Comparison of ENCODE assay signal across 9 mouse cellular contexts in genomic region chr3:137560851-137561449, GRCm38 (mm10).
A peak's percentile ranks its signal among the peaks of the same experiment; 100 is the strongest.
DNase-seq lines count a peak whose midpoint lies in the region; ATAC-seq and TF ChIP-seq lines count a peak whose summit lies in the region.
"Had no signal": no experiment of that assay in that cellular context is flagged by ENCODE, and none has a peak within 500 bp of the region (broad histone marks: within the 10 kb centered on the region; RNA-seq: fewer than 3 reads in every experiment).

No protein-coding gene starts in this region.

- ATAC-seq in heart, embryonic 11.5 days (replicated peaks; ENCODE audit: insufficient number of reproducible peaks, low FRiP score, low TSS enrichment), result no peak
- no peak for ATAC-seq in intestine, embryonic 15.5 days

- H3K36me3 ChIP-seq in heart, adult 2 months (ENCODE audit: control insufficient read depth, insufficient read depth, low read length), result no peaks in the 10 kb centered on the region
- H3K36me3 ChIP-seq in heart, embryonic 11.5 days (ENCODE audit: control insufficient read depth, insufficient read depth, low read length), result no peaks in the 10 kb centered on the region
- no peaks in the 10 kb centered on the region for H3K36me3 ChIP-seq in intestine, embryonic 15.5 days
- H3K36me3 ChIP-seq: midbrain, embryonic 12.5 days had no signal

- WGBS in heart, adult 2 months, result 74% methylated on average over 6 of the region's 6 CpGs
- WGBS in heart, embryonic 11.5 days (ENCODE audit: insufficient replicate concordance), result 78% methylated on average over 6 of the region's 6 CpGs
- 49% methylated on average over 6 of the region's 6 CpGs for WGBS in intestine, embryonic 15.5 days

- DNase-seq in heart, adult 2 months, result peak in 1 of 2 experiments; percentile 18
- DNase-seq in cerebellum, adult 11 months, result peak; percentile 59
- DNase-seq in frontal cortex, postnatal 36 days (ENCODE audit: low spot score in 2 of 2), result peak; percentile 53 to 79
- DNase-seq in left cerebral cortex, postnatal 4 days, result peak; percentile 48
- no peak for DNase-seq in B cell, adult 2 months
- DNase-seq in lung, postnatal 10 days, result no peak

- no peaks in the 10 kb centered on the region for H3K27me3 ChIP-seq in heart, adult 2 months (ENCODE audit: control insufficient read depth, insufficient read depth, low read length)
- H3K27me3 ChIP-seq in heart, embryonic 11.5 days (ENCODE audit: control insufficient read depth, insufficient read depth, low read length), result no peaks in the 10 kb centered on the region
- H3K27me3 ChIP-seq in intestine, embryonic 15.5 days (replicated peaks), result no peaks in the 10 kb centered on the region

- no peak for TF ChIP-seq EP300 in heart, adult 2 months (IDR thresholded peaks at IDR 0.05; ENCODE audit: insufficient read depth, low read depth, low read length)

- intact Hi-C loops in heart, adult 2 months (cut with DNase I), result loop anchor here (10.0 kb wide), 1 partner anchor 64 kb away; the partner anchor contains the start of gene Ddit4l
- intact Hi-C loops in left cerebral cortex, postnatal 4 days (cut with DNase I), result no loop called here

- no peak overlapping the region for H3K9ac ChIP-seq in heart, adult 2 months (ENCODE audit: low read depth, low read length)
- no peak overlapping the region for H3K9ac ChIP-seq in heart, embryonic 11.5 days (ENCODE audit: low read depth, low read length)
- no peak overlapping the region for H3K9ac ChIP-seq in intestine, embryonic 15.5 days
- H3K9ac ChIP-seq: midbrain, embryonic 12.5 days had no signal

- no peak for TF ChIP-seq POLR2A in heart, adult 2 months (IDR thresholded peaks at IDR 0.05; ENCODE audit: insufficient read depth, low read depth, low read length)

- peaks cover 1% of the 10 kb centered on the region; the same call in 1 of the 2 replicates for H3K4me1 ChIP-seq in heart, adult 2 months (ENCODE audit: control insufficient read depth, insufficient read depth, low read length)
- H3K4me1 ChIP-seq in heart, embryonic 11.5 days (ENCODE audit: control insufficient read depth, insufficient read depth, low read length), result no peaks in the 10 kb centered on the region
- H3K4me1 ChIP-seq in intestine, embryonic 15.5 days (replicated peaks), result no peaks in the 10 kb centered on the region
- H3K4me1 ChIP-seq: midbrain, embryonic 12.5 days had no signal

- no peaks in the 10 kb centered on the region for H3K79me2 ChIP-seq in heart, adult 2 months (replicated peaks; ENCODE audit: control insufficient read depth, insufficient read depth, low read length)

- TF ChIP-seq CTCF in heart, adult 2 months (IDR thresholded peaks at IDR 0.05), result no peak

- H3K9me3 ChIP-seq in heart, embryonic 11.5 days (replicated peaks; ENCODE audit: control insufficient read depth, low read length), result no peaks in the 10 kb centered on the region
- H3K9me3 ChIP-seq in intestine, embryonic 15.5 days, result no peaks in the 10 kb centered on the region
- H3K9me3 ChIP-seq: midbrain, embryonic 12.5 days had no signal

- H3K4me2 ChIP-seq in heart, embryonic 11.5 days, result no peak overlapping the region
- no peak overlapping the region for H3K4me2 ChIP-seq in intestine, embryonic 15.5 days (replicated peaks)
- H3K4me2 ChIP-seq: midbrain, embryonic 12.5 days had no signal

- H3K27ac ChIP-seq in heart, adult 2 months, result peak overlapping the region; percentile 36; the same call in 1 of the 2 replicates
- H3K27ac ChIP-seq in heart, embryonic 11.5 days (ENCODE audit: low read depth, low read length), result no peak overlapping the region
- H3K27ac ChIP-seq in intestine, embryonic 15.5 days, result no peak overlapping the region
- H3K27ac ChIP-seq: midbrain, embryonic 12.5 days had no signal

- H3K4me3 ChIP-seq in heart, adult 2 months, result no peak overlapping the region
- no peak overlapping the region for H3K4me3 ChIP-seq in heart, embryonic 11.5 days (ENCODE audit: low read depth, low read length)
- H3K4me3 ChIP-seq in intestine, embryonic 15.5 days (replicated peaks), result no peak overlapping the region
- H3K4me3 ChIP-seq: midbrain, embryonic 12.5 days had no signal

Comparison
In these comparisons a context has a peak if more than half of its experiments do, and no peak if none do; other contexts are left out.
1. DNase-seq: peak in cerebellum, adult 11 months (single experiment), frontal cortex, postnatal 36 days (2 of 2) and left cerebral cortex, postnatal 4 days (single experiment); none in B cell, adult 2 months (0 of 2) and lung, postnatal 10 days (single experiment).